Mouse (Mus musculus) left cerebral cortex, adult 8-10 months (tissue): ENCODE results near the gene Cfap58. TPM values are rescaled to one million over a fixed set of nuclear protein-coding genes. Genes with fewer than 3 reads are reported as not detected.

Experiments
- DNase-seq, 2 experiments: peaks; one replicate each; pipeline ENCODE4 v3.0.0; 2022; ENCODE audit warnings: low spot score in 2 of 2
- microRNA-seq, 2 experiments: library from miRNA; unstranded; fragments of <30 nt; microRNA quantifications; one replicate each; pipeline ENCODE4 v1.2.0; 2022
- total RNA-seq, 4 experiments: library from RNA; stranded (reverse); gene quantifications; 2 replicates each; pipeline ENCODE4 v1.2.4; 2022

Gene Cfap58
- total RNA-seq, 4 experiments from 2014 or later = 0.15 to 0.39 (median 0.36) TPM

DNA sequence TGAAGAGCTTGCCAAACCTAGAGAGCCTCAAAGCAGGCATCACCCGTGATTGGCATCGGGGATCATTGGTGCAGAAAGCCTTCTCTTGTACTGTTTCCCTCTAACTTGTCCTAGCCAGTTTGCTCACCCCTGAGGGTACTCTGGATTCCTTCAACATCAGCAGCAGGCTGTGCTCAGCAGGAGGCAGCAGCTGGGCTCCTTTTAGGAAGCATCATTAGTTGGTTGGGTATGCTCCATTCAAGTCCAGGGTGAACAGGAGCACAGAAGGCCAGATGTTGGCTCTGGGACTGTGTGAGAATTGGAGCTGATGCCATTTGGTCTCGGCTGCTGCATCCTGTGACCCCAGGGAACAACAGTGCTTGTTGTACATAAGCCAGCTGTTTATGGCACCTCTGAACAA is 142.2 kb downstream of the Cfap58 start:
- DNase-seq = no peak

DNA sequence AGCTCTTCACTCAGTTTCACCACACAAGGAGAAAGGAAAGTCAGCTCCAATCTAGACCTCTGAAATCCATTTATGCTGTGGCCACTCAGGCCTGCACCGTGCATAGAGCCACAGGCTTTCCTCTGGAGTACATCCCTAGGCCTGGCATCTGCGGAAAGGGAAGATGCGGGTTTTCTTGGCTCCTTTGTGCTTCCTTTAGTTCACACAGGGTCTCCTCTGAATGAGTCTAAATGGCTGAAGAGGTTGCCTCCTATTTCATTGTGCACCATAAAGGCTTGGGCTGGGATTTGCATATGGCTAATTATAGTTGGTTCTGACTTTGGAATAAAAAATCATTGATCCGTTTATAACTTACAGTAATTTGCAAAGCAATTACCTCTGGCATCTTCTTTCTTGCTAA is 144.0 kb downstream of the Cfap58 start:
- no peak for DNase-seq

Small RNA genes lying within 50 kb of the gene (microRNA-seq; reads per million reads assigned to microRNA genes)
- gene Gm22240 = 0 reads per million in 2 experiments

Other genes with a start within 250 kb of the Cfap58 start
- gene Col17a1, start 245.6 kb upstream of the Cfap58 start, total RNA-seq = under 1 TPM; 0.33 to 0.74 (median 0.47) TPM
- 10 to 100 TPM; 88.3 to 92.5 (median 89.9) TPM for gene Sfr1, start 206.0 kb upstream of the Cfap58 start, total RNA-seq
- 10 to 100 TPM; 47.5 to 55.8 (median 51.4) TPM for gene Gsto1, start 82.7 kb upstream of the Cfap58 start, total RNA-seq
- 1 to 10 TPM; 1.5 to 2.6 (median 2.2) TPM for gene Gsto2, start 72.1 kb upstream of the Cfap58 start, total RNA-seq
- 1 to 10 TPM in 2 of 4 experiments, under 1 TPM in 2; 0.46 to 1.2 (median 0.99) TPM for gene Cfap43, start 18.4 kb upstream of the Cfap58 start, total RNA-seq
- 1 to 10 TPM in 2 of 4 experiments, under 1 TPM in 2; 0.74 to 1.7 (median 1.2) TPM for gene Itprip, start 18.4 kb upstream of the Cfap58 start, total RNA-seq